Mouse (Mus musculus) midbrain, postnatal 0 days (tissue): Measurements from ENCODE around the gene Slc35c1. TPM values are rescaled to one million over a fixed set of nuclear protein-coding genes. Genes with fewer than 3 reads are reported as not detected.

Source experiments
- ATAC-seq: fragments of 200-750 bp; cut with Nextera tagmentation; 2 replicates; pipeline ENCODE4 v1.8.0; 2017; ENCODE audit warnings: moderate number of reproducible peaks, mild to moderate bottlenecking, moderate TSS enrichment, moderate library complexity; ENCODE audit not compliant: low FRiP score
- DNase-seq: peaks from one replicate; pipeline ENCODE4 v3.0.0-alpha.2; 2015; ENCODE audit warnings: low spot score
- H3K27ac ChIP-seq: fragments of 300-500 bp; sonication (generic); 2 replicates; pipeline ENCODE4 v1.5.1; 2014; ENCODE audit warnings: low read depth, mild to moderate bottlenecking, low read length, mixed read lengths
- H3K27me3 ChIP-seq: fragments of 300-500 bp; sonication (generic); 2 replicates; pipeline ENCODE4 v1.6.1; 2014; ENCODE audit warnings: low read length, control low read depth, mixed read lengths; ENCODE audit not compliant: insufficient read depth
- H3K36me3 ChIP-seq: fragments of 300-500 bp; sonication (generic); 2 replicates; pipeline ENCODE4 v1.6.1; 2014; ENCODE audit warnings: low read length, control low read depth, mixed read lengths; ENCODE audit not compliant: insufficient read depth
- H3K4me1 ChIP-seq: fragments of 300-500 bp; sonication (generic); 2 replicates; pipeline ENCODE4 v1.6.1; 2014; ENCODE audit warnings: mild to moderate bottlenecking, control low read depth, antibody characterized with exemption, low read length, mixed read lengths; ENCODE audit not compliant: insufficient read depth
- H3K4me2 ChIP-seq: fragments of 300-500 bp; sonication (generic); 2 replicates; pipeline ENCODE4 v1.6.1; 2014; ENCODE audit warnings: low read depth, mild to moderate bottlenecking, low read length, mixed read lengths; ENCODE audit not compliant: poor library complexity, severe bottlenecking
- H3K4me3 ChIP-seq: fragments of 300-500 bp; sonication (generic); 2 replicates; pipeline ENCODE4 v1.5.1; 2014; ENCODE audit warnings: low read depth, mild to moderate bottlenecking, low read length, moderate library complexity
- H3K9ac ChIP-seq: fragments of 300-500 bp; sonication (generic); replicated peaks from 2 replicates; pipeline ENCODE4 v1.6.1; 2014; ENCODE audit warnings: mild to moderate bottlenecking, low read length, moderate library complexity, mixed read lengths; ENCODE audit not compliant: poor library complexity, severe bottlenecking
- H3K9me3 ChIP-seq: fragments of 300-500 bp; sonication (generic); 2 replicates; pipeline ENCODE4 v1.6.1; 2016; ENCODE audit warnings: low read length, control low read depth
- CTCF ChIP-seq: IDR thresholded peaks from 2 replicates; pipeline ENCODE4 v1.5.1; 2016; ENCODE audit warnings: antibody characterized with exemption, mild to moderate bottlenecking
- WGBS: fragments of 180-500 bp; shearing (Covaris S2); extraction: QIAGEN DNeasy Blood & Tissue Kit; methylation state at CpG from one replicate; pipeline ENCODE4 v1.1.7; 2014; 5-methylcytosine and 5-hydroxymethylcytosine counted together
- polyA plus RNA-seq: library from polyadenylated mRNA; unstranded; fragments of >200 nt; fragmentation: Nextera tagmentation; extraction: Ambion mirVana; gene quantifications from 2 replicates; pipeline ENCODE4 v1.2.1, GENCODE M21; 2015
- total RNA-seq: library from RNA; depleted of rRNA; stranded (reverse); fragments of >200 nt; gene quantifications from 2 replicates; pipeline ENCODE4 v1.2.3, GENCODE M21; 2014

Gene Slc35c1
- total and polyA plus RNA-seq, 2 experiments from 2014 or later = 16.8 to 18.6 TPM

GRCm38 (mm10) chr2:92426426-92426825 is 33.9 kb downstream of the Slc35c1 start:
- Histone ChIP-seq H3K27me3 (no peaks in the 10 kb centered on the region), H3K36me3 (peaks cover 29% of the 10 kb centered on the region), H3K4me3 (no peak overlapping the region), H3K9me3 (no peaks in the 10 kb centered on the region), H3K4me1 (0 out of 2 replicates have a peak, but pooled peaks cover 7% of the 10 kb centered on the region), H3K9ac (no peak overlapping the region), H3K27ac (peak overlapping the region; percentile 48), H3K4me2 (no peak overlapping the region)
- DNase-seq (peak; percentile 47), ATAC-seq (no peak)
- no peak for TF ChIP-seq CTCF
- WGBS = 83% methylated on average over 3 of the region's 3 CpGs

- ATAC-seq (no peak), DNase-seq (no peak)
- H3K27ac ChIP-seq = peak overlapping the region; percentile 71
- no peak for TF ChIP-seq CTCF
- H3K4me2 ChIP-seq = no peak overlapping the region
- no peaks in the 10 kb centered on the region for H3K9me3 ChIP-seq
- 0 out of 2 replicates have a peak, but pooled peaks cover 6% of the 10 kb centered on the region for H3K4me1 ChIP-seq
- no peak overlapping the region; the same call in 1 of the 2 replicates for H3K9ac ChIP-seq
- no peak overlapping the region for H3K4me3 ChIP-seq
- no peaks in the 10 kb centered on the region for H3K27me3 ChIP-seq
- peaks cover 40% of the 10 kb centered on the region for H3K36me3 ChIP-seq
- 49% methylated on average over 4 of the region's 4 CpGs for WGBS
These were observed 35.0 kb downstream of the Slc35c1 start for GRCm38 (mm10) chr2:92425366-92425765.

GRCm38 (mm10) chr2:92424462-92425308 is 35.7 kb downstream of the Slc35c1 start:
- ATAC-seq (peak; percentile 35), DNase-seq (peak; percentile 89)
- Histone ChIP-seq H3K4me2 (no peak overlapping the region), H3K36me3 (peaks cover 47% of the 10 kb centered on the region), H3K27ac (peak overlapping the region; percentile 71), H3K4me3 (no peak overlapping the region), H3K9me3 (no peaks in the 10 kb centered on the region), H3K27me3 (no peaks in the 10 kb centered on the region), H3K4me1 (0 out of 2 replicates have a peak, but pooled peaks cover 6% of the 10 kb centered on the region), H3K9ac (no peak overlapping the region)
- TF ChIP-seq CTCF = no peak
- WGBS = 33% methylated on average over 9 of the region's 9 CpGs

GRCm38 (mm10) chr2:92423702-92424461 is 36.5 kb downstream of the Slc35c1 start:
- Histone ChIP-seq H3K4me3 (no peak overlapping the region), H3K4me2 (no peak overlapping the region), H3K27ac (peak overlapping the region; percentile 71), H3K9me3 (no peaks in the 10 kb centered on the region), H3K36me3 (peaks cover 55% of the 10 kb centered on the region), H3K27me3 (no peaks in the 10 kb centered on the region), H3K4me1 (0 out of 2 replicates have a peak, but pooled peaks cover 6% of the 10 kb centered on the region), H3K9ac (no peak overlapping the region; the same call in 1 of the 2 replicates)
- DNase-seq (peak; percentile 75), ATAC-seq (peak; percentile 48)
- TF ChIP-seq CTCF = no peak
- WGBS = 53% methylated on average over 9 of the region's 9 CpGs

- 89% methylated on average over 9 of the region's 9 CpGs for WGBS
- Histone ChIP-seq H3K4me3 (no peak overlapping the region), H3K27ac (peak overlapping the region; percentile 71; the same call in 1 of the 2 replicates), H3K4me1 (0 out of 2 replicates have a peak, but pooled peaks cover 6% of the 10 kb centered on the region), H3K9ac (no peak overlapping the region), H3K9me3 (no peaks in the 10 kb centered on the region), H3K36me3 (peaks cover 62% of the 10 kb centered on the region), H3K4me2 (no peak overlapping the region), H3K27me3 (no peaks in the 10 kb centered on the region)
- TF ChIP-seq CTCF = no peak
- no peak for DNase-seq
- no peak for ATAC-seq
These were observed 37.2 kb downstream of the Slc35c1 start for GRCm38 (mm10) chr2:92423156-92423555.
